Mouse (Mus musculus) megakaryocyte, embryonic 14.5 days (primary cell): ENCODE measurements around the gene Stk24.

Experiments used
- FLI1 ChIP-seq: IDR thresholded peaks from 2 replicates; pipeline ENCODE4 v1.6.1; 2012; ENCODE audit warnings: low read length, inconsistent platforms, mixed read lengths
- GATA1 ChIP-seq: IDR thresholded peaks from 3 replicates; pipeline ENCODE4 v1.6.1; 2012; ENCODE audit warnings: mixed read lengths, low read length, inconsistent platforms, borderline replicate concordance

DNA sequence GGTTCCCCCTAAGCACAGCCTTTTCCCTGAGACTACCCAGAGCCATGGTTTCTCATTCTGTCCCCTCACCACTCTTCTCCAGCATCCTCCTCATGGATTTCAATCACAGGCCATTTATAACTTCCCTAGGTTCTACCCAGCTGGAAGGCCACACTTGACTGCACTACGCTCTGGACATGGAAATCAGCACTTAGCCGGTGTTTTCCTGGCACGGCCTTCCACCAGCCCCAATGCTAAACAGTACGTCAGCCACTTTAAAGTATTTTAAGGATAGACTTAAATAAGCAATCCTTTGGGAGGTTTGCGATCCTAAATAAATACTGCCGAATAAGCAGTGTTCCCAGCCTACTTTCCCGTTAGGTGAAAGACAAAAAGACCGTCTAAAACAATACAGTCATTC, 29.8 kb downstream of the Stk24 start:
- TF ChIP-seq GATA1 (no peak), FLI1 (no peak)
